Mouse (Mus musculus): Measurements from ENCODE around the gene Ly6g6c.

Ly6g6c gene

GRCm38 (mm10) chr17:35115046-35116019 lies 50.1 kb downstream of the Ly6g6c start, which contains the start of gene Ly6g5b:
Gene Ly6g5b (minus strand): TSS chr17:35115428.
- no peak for DNase-seq (ENCODE audit: low spot score in 2 of 2)

All from frontal cortex, postnatal 14 days (tissue).